Mouse (Mus musculus): Measurements from ENCODE around the gene Ctu2.

Gene Ctu2

DNA sequence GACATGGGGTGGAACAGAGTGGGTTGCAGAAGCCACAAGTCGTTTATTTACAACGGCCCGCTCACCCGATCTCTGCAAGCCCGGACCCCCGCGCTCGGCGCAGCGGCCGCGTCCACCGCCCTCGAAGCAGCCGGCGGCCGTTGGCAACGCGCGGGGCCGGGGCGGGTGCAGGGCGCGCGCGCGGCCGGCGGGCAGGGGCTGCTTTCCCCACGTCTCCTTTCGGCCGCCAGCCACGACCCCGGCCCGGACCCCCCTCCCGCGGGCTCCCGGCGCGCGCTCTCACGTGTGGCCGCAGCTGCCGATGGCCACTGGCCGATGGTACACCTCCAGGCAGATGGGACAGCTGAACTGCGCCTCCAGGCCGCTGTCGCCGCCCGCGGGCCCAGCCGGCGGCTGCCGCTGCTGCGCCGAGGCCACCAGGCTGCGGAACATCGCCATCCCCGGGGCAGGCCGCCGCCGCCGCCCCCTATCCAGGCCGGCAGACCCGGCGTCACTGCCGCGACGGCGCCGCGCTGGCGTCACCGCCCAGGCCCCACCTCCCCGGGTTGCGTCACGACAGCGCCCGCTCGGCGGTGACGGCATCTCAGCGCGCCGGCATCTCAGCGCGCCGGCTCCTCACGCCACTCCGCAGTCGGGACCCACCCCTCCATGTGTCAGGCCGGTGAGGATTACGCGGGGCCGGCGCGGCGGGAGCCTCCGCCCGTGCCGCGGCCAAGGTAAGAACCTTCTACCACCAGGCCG is at the start of gene Ctu2, which contains the start of gene Rnf166:
Gene Ctu2 (plus strand): TSS at position 564 of the 741 bp plus-strand sequence.
Gene Rnf166 (minus strand): TSS at position 485 of the 741 bp plus-strand sequence.
- DNase-seq (ENCODE audit: low spot score): peak; percentile 92

DNA sequence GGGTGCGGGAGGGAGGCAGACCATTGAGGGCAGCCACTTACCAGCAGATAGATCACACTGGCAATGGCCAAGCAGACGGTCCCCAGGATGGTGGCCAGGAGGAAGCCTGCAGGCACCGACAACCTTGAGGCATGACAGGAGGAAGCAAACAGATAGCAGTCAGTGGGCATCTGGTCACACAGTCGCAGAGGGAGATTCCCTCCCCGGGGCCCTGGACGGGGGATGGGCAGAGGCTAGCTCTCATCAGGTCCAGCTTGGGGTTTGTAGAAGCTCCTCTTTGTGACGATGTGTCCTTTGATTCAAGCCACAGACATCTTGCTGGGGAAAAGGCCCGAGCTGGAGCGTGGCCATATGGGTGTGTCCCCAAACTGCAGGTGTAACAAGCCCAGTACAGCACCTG is 49.8 kb upstream of the Ctu2 start:
- no peak for DNase-seq (ENCODE audit: low spot score)

DNA sequence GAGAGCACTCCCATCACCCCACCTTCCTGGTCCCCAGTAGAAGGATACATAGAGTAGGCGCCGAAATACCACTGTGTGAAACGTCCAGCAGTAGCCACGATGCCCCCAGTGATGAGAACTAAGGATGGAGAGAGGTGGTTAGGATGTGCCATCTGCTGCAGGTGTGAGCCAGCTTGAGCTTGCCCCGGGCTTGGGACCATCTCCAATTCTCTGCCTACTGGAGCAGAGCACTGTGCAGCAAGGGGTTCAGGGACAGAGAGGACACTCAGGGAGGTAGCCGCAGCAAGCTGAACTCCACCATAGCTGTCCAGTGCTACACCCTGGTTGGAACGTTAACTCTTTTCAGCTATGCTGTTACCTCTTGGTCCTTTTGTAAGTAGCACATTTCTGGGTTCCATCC is 48.3 kb upstream of the Ctu2 start:
- DNase-seq (ENCODE audit: low spot score): no peak

DNA sequence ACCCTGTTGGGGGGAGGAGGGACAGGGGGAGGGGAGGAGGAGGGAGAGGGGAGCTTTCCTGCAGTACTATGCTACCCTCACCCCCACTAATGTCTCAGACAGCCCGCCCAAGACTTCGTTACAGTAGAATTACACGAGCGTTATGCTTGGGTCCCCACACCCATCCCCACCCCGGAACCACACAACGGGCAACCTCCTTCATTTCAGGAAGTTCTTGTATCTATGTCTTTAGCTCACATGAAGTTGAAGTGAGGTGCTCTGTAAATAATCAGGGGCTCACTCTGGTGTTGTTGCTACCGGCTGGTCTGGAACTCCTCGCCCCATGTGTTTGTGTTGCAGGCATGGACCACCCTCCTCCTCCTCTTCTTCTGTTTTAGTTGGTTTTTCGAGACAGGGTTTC is 47.8 kb upstream of the Ctu2 start:
- DNase-seq (ENCODE audit: low spot score): no peak

DNA sequence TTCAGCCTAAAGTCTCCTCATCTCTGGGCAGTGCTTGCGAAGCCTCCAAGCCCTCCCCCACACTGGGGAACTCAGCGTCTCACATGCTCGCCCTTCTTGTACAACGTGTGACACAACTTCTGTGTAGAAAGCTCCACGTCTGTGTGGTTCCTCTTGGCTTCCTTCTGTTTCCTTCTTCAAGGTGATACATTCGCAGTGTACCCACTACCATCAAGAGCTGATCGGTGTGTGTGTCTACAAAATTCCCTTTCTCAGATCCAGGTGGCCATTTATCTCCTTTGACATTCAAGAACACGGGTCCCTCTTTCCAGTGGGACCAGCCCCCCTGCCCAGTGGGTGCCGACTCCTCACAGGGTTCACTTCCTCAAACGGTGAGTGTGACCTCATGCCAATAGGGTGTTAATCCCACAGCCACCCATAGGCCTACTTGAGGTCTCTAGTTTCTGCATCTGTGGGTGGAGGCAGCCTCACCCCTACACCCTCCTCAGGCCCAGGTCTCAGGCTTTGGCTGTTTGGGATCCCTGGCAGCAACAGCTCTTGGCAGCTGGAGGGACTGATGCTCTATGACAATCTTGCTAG is 45.8 kb upstream of the Ctu2 start:
- no peak for DNase-seq (ENCODE audit: low spot score)

DNA sequence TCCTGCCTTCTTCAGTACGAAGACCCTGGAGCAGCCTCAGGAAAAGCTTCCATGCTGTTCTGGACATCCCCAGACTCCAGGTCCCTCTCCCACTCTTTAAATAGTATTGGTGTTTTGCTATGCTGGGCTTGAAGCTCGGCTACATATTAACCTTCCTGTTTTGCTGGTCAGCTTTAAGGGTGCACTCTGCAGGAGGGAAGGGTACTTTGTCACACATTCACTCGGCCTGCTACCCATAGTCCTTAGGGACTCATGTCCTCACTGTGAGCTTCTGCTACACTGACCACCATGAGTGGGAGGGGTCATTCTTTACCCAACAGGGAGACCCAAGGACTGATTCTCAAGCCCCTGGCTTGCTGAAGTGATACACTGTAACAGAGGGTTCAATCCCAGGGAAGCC is 45.3 kb upstream of the Ctu2 start:
- no peak for DNase-seq (ENCODE audit: low spot score)

DNA sequence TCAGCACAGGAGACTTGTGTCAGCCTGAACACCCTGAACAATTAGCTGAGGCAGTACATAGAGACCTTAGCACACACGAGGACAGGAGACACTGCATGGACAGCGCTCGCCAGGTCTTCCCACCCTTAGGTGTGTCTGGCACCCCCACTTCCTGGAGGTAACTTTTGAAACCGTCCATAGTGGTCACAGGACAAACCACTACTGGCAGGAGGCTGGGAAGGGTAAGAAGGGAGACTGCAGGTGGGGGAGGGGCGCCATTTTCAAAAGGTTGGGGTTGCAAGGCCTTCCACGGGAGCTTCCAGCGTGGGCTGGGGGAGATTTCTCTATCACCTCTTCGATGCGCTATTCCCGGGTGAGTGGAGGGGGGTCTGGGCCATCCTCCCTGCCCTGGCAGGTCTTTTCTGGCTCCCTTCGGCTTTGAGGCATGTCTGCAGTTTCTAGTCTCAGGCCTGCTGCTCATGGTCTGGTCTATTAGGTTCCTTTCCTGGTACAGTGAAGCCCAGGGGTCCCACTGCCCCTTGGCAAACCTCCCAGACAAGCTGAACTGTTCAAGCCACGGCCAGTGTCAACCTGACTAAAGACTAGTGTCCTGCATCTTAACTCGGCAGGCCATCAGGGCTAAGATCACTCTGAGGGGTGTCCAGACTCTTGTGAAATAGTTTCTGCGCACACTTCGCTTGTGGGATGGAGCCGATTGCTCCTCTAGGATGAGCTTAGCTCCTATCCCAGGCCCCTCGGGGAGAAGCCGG is 44.1 kb upstream of the Ctu2 start:
- no peak for DNase-seq (ENCODE audit: low spot score)

DNA sequence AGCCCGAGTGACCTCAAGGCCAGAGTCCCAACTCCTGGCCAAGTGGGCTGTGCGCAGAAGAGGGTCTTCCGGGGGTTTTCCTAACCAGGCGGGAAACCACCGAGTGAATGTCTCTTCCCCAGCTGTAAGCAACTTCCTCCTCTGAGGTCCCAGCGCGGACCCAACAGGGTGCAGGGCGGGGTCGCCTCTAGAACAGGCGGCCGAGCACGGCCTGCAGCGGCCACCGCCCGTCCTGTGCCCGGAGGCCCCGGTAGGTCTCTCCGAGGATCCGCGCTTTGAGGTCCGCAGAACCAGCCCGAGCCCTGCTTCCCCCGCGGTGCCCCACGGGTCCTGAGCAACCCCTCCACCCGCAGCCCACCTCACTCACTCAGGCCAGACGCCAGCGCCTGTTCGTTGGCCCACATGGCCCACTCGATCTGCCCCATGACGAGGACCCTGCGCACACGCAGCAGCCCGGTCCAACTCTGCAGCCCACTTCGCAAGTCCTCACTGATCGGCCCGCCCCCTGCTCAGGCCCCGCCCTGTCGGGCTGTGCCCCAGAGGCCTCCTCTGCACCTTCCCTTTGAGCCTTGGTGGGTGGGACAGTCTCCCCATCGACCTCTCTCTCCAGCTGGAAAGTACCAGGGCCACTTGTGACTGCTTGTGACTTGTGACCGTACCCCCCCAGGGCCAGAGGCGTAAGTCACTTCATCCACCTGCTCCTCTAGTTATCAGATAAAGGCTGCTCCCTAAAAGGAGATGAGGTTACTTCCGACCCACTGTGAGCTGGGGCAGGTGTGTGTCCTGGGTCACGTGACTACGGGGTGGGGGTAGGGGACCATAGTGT is 43.3 kb upstream of the Ctu2 start, which contains the start of gene Cyba:
Gene Cyba (minus strand): TSS at position 488 of the 826 bp plus-strand sequence.
- DNase-seq (ENCODE audit: low spot score): peak; percentile 75

DNA sequence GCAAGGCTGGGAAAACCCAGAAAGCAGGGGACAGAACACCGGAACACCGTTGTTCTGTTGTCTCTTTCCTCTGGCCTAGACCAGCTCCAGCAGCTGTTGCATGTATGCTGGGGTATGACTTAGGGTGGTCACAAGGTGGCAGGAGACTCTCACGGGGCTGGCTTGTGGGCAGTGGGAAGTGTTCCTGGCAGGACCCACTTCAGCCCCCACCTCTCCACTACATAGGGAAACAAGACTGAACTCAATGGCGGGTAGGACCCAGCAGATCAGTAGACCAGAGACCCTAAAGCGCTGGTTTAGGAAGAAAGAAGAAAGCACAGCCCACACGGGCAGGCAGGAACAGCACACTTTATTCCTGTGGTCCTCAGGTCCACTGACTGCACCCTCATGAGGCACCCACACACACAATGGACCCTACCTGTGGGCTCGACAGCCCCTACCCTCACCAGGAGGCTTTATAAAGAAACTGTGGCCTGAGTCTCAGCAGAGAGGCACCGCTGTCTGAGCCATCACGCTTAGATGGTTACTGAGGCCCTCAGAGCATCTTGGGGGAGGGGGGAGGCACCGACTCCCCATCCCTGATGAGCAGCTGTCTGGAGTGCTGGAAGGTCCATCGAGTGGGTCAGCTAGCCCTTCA is 42.6 kb upstream of the Ctu2 start:
- DNase-seq (ENCODE audit: low spot score): no peak

DNA sequence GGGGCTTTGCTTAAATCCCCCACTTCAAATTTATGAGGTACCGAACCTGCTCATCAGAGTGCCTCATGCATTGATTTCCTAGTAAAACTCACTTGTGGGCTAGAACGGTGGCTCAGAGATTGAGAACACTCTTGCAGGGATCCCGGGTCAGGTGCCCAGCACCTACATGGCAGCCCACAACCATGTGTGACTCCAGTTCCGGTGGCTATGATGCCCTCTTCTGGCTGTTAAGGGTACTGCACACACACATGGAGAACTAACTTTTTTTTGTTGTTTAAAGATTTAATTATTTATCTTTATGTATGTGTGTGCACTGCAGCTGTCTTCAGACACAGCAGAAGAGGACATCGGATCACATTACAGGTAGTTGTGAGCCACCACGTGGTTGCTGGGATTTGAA is 40.6 kb upstream of the Ctu2 start:
- no peak for DNase-seq (ENCODE audit: low spot score)

DNA sequence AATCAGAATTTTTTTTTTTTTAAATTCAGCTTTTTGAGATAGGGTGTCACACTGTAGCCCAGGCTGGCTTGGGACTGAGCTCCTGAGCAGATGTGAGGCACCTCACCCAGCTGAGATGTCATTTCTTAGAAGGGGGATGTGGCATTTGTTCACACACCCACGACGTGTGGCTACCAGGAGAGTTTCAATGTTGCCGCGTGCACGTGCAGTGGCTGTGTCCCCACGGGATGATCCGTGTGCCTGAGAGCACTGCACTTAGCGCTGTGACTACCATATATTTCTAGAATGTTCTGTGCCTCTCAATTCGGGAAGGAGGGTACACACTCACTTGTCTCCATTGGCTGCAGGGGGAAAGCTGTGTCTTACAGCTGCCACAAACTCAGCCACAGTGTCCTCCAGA is 39.8 kb upstream of the Ctu2 start:
- DNase-seq (ENCODE audit: low spot score): no peak

DNA sequence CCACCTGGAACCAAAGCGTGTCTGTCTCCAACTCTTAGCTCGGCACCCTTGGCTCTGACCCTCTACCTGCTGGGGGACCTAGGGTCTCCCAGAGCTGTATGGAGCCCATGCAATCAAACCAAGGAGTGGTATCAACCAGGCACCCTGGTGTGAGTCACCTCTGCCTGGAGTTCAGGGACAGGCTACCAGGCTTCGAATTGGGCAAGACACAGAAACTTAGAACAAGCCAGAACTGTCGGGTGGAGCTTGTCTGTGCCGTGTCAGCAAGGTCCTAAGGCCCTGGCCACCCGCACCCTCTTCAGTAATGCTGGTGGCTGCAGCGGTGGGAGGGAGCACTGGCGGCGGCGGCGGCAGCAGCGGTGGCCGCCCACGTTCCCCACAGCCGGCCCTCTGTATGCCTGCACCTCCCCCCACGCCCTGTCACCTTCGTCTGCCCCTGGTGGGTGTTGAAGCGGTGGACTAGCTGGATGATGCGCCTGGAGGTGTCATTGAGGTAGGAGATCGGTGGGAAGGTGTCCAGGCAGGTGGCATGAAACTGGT is 39.3 kb upstream of the Ctu2 start:
- DNase-seq (ENCODE audit: low spot score): no peak

DNA sequence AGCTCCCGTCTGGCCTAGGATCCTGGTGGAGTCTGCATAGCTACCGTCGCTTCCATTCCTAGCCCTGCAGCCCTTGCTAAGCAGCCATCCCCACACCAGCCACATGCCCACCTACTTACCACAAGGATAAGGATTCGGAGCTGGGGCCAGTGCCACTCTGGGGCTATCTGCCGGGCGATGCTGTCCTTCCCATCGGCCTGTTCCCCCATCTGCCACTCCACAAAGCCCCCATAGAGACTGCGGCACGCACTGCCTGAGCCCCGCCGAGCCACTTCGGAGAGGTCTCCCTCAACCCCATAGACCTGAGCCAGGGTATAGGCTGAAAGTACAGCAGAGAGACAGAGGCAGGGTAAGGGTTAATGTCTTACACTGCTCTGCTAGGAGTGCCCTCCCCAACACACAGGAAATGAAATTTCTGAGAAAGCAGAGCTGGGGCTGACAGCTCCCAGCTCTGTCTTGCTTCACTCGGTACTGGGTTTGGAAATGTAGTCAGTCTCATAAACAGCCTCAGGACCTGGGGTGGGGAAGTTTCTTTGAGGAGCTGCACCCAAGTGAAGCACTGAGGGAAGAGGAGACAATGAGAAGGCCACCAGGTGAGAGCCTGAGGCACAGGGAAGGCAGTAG is 38.1 kb upstream of the Ctu2 start:
- no peak for DNase-seq (ENCODE audit: low spot score)

DNA sequence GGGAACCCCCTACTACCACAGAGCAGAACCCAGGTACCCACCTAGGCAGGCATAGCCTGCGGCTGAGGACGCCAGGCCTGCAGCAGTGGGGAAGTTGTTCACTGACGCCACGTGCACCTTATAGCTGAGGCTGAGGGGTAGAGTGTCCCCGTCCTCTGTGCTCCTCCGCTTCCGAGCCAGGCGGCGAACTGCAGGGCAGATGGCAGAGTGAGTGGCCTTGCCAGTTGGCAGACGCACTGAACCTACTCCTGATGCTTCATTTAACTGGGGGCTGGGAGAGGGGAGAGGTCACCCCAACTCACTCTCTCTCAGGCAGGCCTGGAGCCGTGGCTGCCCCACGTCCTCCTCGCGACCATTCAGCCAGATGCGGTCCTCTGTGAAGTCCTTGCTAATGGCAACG is 36.6 kb upstream of the Ctu2 start:
- DNase-seq (ENCODE audit: low spot score): no peak

DNA sequence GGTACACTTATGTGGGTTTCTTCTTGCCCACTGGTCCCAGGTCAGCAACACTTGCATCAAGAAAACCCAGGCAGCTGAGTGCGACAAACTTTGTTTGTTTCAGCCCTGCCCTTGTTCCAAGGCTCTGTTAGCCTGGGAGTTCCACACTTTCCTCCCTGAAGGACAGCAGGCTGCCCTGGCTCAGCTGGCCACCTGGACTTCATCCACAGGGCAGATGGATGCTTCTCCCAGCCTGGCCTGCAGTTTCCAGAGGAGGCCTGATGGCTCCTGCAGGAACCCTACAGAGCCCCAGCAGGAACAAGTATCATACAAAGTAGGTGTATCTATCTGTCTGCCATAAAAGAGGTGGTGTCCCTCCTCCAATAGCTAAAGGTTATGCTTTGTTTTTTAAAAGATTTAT is 34.6 kb upstream of the Ctu2 start:
- no peak for DNase-seq (ENCODE audit: low spot score)

DNA sequence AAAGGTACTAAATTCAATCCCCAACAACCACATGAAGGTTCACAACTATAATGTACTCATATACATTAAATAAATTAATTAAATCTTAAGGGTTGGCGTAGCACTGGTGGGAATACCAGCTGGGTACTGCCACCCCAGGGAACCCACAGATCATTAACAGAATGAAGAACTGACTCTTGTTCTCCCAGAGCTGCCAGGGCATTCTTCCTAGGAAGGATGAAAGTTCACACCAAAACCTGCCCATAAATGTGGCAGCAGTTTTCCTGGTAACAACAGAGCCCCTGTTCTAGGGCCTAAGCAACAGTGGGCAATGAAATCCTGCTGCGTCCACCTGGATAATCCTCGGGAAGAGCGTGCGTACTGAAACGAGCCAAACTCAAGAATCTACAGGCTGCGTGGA is 33.6 kb upstream of the Ctu2 start:
- no peak for DNase-seq (ENCODE audit: low spot score)

DNA sequence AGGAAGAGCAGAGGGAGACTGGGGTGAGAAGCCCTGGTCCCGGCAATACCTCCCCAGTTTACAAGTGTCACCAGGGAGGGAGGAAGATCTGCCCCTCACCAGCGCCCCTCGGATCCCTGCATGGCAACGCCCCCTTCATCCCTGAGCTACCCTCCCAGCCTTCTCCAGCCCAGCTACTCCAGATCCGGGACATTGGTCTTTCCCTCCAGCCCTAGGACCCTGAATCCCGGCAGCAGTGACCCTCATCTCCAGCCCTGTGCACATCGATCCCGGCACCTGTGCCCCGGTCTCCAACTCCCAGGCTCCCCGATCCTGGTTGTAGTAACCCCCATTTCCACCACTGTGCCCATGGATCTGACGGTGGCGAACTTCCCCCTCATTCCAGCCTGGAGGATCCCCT is 33.2 kb upstream of the Ctu2 start:
- DNase-seq (ENCODE audit: low spot score): no peak

DNA sequence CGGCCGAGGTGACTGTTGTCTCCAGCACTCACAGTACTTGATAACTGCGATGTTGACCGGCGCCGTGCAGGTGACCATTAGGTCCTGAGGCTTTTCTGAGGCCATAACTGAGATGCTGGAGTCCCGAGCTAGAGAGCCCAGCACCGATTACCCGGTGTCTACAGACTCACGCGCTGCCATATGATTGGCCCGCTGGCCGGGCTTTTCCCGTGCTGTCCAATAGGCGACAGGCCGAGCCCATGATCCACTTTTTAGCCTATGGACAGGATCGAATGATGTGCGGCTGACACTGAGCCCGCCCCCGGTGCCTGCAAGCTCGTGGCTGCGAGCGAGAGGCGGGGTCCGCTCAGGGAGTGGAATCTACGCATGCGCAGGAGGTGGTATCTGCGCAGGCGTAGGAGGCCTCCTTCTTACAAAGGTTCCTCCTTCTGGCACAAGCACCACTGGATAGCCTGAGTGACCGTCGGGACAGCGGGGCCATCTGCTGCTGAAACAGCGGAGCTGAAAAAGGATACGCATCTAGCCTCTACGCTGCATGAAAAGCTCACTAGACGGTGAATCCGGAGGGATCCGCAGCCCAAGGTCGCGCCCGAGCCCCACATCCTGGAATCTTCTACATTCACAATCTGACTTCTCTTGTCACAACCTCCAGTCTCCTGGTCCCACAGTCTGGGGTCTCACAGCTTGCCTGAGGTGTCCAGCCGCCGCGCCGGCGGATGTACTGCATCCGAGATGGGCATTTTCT is 32.5 kb upstream of the Ctu2 start, which contains the start of gene Mvd:
Gene Mvd (minus strand): TSS at position 161 of the 745 bp plus-strand sequence.
- peak; percentile 99 for DNase-seq (ENCODE audit: low spot score)

DNA sequence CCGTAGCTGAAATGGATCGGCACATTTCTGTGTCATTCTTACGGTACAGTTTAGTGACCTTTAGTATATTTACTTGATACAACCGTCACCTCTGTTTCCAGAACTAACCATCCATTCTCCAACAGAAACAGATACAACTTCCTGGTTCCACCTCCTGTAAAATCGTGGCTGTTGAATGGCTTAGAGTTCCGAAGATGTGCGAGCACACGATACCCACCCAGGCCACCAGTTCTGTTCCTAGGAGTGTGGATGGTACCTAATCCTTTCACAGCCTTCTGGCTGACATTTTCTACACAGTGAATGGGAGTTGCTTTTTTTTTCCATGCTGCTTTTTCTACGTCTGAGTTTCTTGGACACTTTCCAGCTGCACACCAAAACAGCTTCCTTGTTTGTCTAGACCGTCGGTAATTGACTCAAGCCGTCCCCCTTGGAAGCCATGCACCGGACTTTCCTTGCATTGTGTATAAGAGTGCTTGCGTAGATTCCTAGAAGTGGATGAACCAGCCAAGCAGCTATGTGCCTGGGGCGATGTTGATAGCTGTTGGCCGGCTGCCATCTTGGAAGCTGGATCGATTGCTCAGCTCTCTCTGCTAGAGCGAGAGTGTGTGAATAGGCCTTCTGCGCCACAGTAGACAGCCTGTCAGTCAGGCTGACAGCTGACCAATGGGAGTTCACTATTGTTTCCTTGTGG is 31.7 kb upstream of the Ctu2 start:
- DNase-seq (ENCODE audit: low spot score): peak; percentile 92

DNA sequence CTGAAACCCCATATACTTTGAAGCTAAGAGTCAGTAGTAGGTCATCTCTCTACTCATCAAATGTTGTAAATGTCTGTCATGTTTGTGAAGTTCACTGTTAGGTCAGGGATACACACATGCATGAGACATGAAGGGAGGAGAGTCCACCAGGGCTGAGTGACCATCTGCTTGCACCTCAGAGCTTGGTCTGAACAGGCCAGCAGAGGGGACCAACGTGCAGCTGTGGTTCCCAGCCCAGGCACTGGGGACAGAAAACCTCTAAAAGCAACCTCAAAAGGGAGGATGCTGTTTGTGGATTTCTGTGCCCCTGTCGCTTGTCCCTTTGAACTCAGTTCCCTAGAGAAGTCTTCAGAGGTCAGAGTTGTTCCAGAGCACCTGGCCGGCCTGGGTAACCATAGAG is 30.7 kb upstream of the Ctu2 start:
- no peak for DNase-seq (ENCODE audit: low spot score)

Data from urinary bladder, postnatal 14 days (tissue).